Mouse (Mus musculus): ENCODE data around the gene Arhgef12. TPM values are rescaled to one million over a fixed set of nuclear protein-coding genes. Genes with fewer than 3 reads are reported as not detected.

Arhgef12 gene
- polyA plus RNA-seq, 1 experiment, result 2.4 TPM

DNA sequence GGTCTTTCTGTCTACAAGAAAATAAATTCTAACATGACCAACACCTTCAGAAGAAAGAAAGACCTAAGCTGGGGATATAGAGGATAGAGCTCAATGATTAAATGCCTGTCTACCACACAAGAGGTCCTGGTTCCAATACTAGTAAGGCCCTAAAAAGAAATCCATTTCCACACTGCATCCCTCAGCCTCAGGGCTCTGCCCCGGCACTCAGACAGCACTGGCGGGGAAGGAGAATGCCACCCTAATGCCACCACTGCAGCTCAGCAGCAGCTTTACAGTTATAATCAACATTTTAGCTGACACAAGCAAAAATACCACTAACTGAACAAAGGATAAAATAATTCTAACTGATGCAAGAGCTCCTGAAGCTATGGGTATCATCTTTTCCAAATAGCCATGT lies 36.9 kb downstream of the Arhgef12 start:
- TF ChIP-seq FLI1 (IDR thresholded peaks at IDR 0.05; ENCODE audit: low read length), result no peak
- no peak for TF ChIP-seq GATA1 (IDR thresholded peaks at IDR 0.05; ENCODE audit: borderline replicate concordance, low read length)
- no peaks in the 10 kb centered on the region for H3K36me3 ChIP-seq (replicated peaks; ENCODE audit: low read length)
- H3K4me1 ChIP-seq, result peaks cover 13% of the 10 kb centered on the region; the same call in 1 of the 2 replicates
- H3K9me3 ChIP-seq, result no peaks in the 10 kb centered on the region
- peaks cover 6% of the 10 kb centered on the region for H3K27me3 ChIP-seq (replicated peaks)
- no peak overlapping the region for H3K4me3 ChIP-seq (replicated peaks)

DNA sequence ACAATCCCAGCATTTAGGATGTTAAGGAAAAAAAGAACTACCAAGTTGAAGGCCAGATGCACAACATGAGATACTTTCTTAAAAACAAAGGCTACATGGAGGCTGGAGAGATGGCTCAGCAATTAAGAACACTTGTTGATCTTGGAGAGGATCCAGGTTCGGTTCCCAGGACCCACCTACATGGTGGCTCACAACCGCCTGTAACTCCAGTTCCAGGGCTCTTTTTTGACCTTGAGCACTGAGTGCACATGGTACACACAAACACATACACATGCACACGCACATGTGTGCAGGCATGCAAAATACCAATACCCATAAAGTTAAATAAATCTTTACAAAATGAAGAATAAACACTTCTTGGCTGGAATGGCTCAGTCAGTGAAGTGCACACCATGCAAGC lies 39.1 kb downstream of the Arhgef12 start:
- H3K4me1 ChIP-seq, result peaks cover 6% of the 10 kb centered on the region; the same call in 1 of the 2 replicates
- TF ChIP-seq GATA1 (IDR thresholded peaks at IDR 0.05; ENCODE audit: borderline replicate concordance, low read length) (no peak), FLI1 (IDR thresholded peaks at IDR 0.05; ENCODE audit: low read length) (no peak)
- no peak overlapping the region for H3K4me3 ChIP-seq (replicated peaks)
- no peaks in the 10 kb centered on the region for H3K9me3 ChIP-seq
- H3K36me3 ChIP-seq (replicated peaks; ENCODE audit: low read length), result no peaks in the 10 kb centered on the region
- peaks cover 2% of the 10 kb centered on the region for H3K27me3 ChIP-seq (replicated peaks)

DNA sequence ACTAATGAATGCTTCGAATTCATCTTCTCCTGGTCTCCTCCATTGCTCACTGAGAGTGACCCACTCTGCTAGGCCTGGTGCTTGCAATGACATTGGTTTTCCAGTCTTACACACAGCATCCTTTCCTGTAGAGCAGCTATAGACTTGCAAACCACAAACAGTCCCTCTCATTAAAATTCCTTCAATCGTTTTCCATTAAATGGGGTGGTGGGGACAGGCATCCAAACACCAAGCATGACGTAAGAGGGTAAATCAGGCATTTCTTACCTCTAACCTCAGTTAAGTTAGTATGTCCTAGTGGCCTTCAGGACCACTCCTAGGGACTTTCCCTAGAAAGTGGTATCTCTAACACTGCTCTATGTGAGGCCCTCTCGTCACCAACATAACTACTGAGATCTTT lies 41.8 kb downstream of the Arhgef12 start:
- Histone ChIP-seq H3K4me3 (replicated peaks) (no peak overlapping the region), H3K9me3 (no peaks in the 10 kb centered on the region), H3K27me3 (replicated peaks) (peaks cover 2% of the 10 kb centered on the region), H3K4me1 (peaks cover 3% of the 10 kb centered on the region; the same call in 1 of the 2 replicates), H3K36me3 (replicated peaks; ENCODE audit: low read length) (no peaks in the 10 kb centered on the region)
- TF ChIP-seq FLI1 (IDR thresholded peaks at IDR 0.05; ENCODE audit: low read length) (no peak), GATA1 (IDR thresholded peaks at IDR 0.05; ENCODE audit: borderline replicate concordance, low read length) (no peak)

DNA sequence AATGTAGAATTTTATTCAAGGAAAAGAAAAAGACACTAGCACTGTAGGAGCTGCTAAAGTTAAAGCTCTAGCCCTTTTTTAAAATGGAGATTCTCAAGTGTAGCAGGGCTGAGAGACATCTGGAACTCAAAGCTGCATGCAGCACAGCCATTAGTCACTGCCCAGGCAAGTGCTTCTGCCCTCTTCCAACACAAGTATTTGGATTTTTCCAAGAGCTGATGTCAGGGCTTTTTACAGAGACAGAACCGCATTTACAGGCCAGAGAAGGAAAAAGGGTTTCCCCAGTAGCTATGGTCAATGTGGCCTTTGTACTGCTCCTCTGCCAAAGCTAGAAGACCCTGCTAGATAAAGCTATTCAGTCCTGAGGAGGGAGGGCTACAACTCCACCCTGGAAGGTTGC lies 45.5 kb downstream of the Arhgef12 start:
- TF ChIP-seq GATA1 (IDR thresholded peaks at IDR 0.05; ENCODE audit: borderline replicate concordance, low read length), result no peak
- TF ChIP-seq FLI1 (IDR thresholded peaks at IDR 0.05; ENCODE audit: low read length), result no peak
- H3K4me3 ChIP-seq (replicated peaks), result no peak overlapping the region
- no peaks in the 10 kb centered on the region for H3K9me3 ChIP-seq
- peaks cover 3% of the 10 kb centered on the region; the same call in 1 of the 2 replicates for H3K4me1 ChIP-seq
- no peaks in the 10 kb centered on the region for H3K27me3 ChIP-seq (replicated peaks)
- no peaks in the 10 kb centered on the region for H3K36me3 ChIP-seq (replicated peaks; ENCODE audit: low read length)

DNA sequence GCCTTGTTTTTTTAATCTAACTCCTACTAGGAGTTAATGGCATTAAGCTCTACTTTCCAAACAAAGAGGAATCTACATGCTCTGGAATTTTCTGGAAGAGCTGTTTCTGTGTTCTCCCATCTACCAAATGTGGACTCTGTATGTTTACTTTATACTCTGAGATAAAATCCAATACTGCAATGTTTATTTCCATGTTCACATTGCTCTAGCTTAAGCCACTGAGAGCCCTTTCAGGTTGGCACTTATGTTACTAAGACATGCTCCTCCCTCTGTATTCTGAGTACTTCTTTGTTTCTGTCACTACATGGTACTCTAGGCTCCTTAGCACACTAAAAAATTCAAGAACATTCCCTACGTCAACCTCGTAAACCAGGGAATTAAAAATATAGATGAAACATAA lies 56.6 kb downstream of the Arhgef12 start:
- H3K9me3 ChIP-seq, result peaks cover 4% of the 10 kb centered on the region; the same call in 1 of the 2 replicates
- TF ChIP-seq FLI1 (IDR thresholded peaks at IDR 0.05; ENCODE audit: low read length) (no peak), GATA1 (IDR thresholded peaks at IDR 0.05; ENCODE audit: borderline replicate concordance, low read length) (no peak)
- H3K27me3 ChIP-seq (replicated peaks), result no peaks in the 10 kb centered on the region
- peaks cover 10% of the 10 kb centered on the region for H3K4me1 ChIP-seq
- H3K36me3 ChIP-seq (replicated peaks; ENCODE audit: low read length), result no peaks in the 10 kb centered on the region
- H3K4me3 ChIP-seq (replicated peaks), result no peak overlapping the region

DNA sequence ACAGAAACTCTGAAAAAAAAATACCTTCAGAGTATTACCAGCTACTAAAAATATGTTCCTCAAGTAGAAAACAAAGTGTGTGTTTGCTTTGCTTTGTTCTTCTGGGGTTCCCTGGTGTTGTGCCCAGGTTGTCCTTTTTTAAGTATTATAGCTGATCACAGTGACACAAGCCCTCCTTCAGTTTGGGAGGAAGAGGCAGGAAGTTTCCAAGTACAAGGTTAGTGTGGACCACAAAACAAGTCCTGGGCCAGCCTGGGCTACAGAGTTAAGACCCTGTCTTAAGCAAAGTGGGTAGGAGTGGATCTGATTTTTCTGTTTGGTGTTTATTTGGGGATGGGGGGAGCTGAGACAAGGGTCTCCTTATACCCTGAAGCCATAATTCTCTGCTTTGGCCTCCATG lies 62.6 kb downstream of the Arhgef12 start:
- TF ChIP-seq FLI1 (IDR thresholded peaks at IDR 0.05; ENCODE audit: low read length), result no peak
- TF ChIP-seq GATA1 (IDR thresholded peaks at IDR 0.05; ENCODE audit: borderline replicate concordance, low read length), result no peak
- Histone ChIP-seq H3K4me3 (replicated peaks) (no peak overlapping the region), H3K36me3 (replicated peaks; ENCODE audit: low read length) (peaks cover 5% of the 10 kb centered on the region), H3K9me3 (no peaks in the 10 kb centered on the region), H3K4me1 (peaks cover 8% of the 10 kb centered on the region), H3K27me3 (replicated peaks) (no peaks in the 10 kb centered on the region)

DNA sequence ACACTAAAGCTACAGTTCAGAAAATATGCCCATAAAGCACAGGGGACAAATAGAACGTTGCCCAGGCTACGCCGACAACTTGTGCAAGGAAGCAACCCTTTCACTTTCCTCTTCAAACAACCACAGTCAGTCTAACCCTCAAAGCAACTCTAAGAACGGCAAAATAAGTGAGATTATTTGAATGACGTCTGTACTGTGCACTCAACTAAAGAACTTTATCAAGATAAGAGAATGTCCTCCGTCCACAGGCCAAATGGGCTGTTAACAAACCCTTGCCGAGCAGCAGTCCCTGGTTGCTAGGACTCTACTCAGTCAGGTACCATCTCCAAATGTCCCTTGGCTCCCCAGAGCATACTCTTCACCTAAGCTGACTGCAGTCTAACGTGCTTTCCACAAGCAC lies 68.6 kb downstream of the Arhgef12 start:
- Histone ChIP-seq H3K27me3 (replicated peaks) (no peaks in the 10 kb centered on the region), H3K9me3 (no peaks in the 10 kb centered on the region), H3K4me1 (peaks cover 20% of the 10 kb centered on the region), H3K36me3 (replicated peaks; ENCODE audit: low read length) (peaks cover 5% of the 10 kb centered on the region), H3K4me3 (replicated peaks) (no peak overlapping the region)
- TF ChIP-seq FLI1 (IDR thresholded peaks at IDR 0.05; ENCODE audit: low read length) (no peak), GATA1 (IDR thresholded peaks at IDR 0.05; ENCODE audit: borderline replicate concordance, low read length) (no peak)

DNA sequence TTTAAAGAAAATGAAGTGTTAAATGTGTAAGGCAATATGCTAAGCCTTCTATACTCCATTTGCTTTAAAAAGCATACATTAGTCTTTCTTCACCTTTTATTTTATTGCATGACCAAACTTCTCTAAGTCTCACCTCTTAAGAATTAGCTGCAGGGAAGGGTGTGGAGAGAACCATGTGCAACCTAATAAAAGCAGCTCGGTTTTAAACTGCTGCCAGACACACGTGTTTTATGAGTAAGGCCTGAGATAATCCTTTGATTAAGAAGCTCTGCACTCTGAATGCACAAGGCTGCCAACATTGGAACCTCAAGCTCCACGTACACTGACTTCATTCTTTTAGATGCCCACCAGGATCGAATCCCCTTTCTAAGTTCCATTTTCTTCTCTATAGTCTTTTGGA lies 71.8 kb downstream of the Arhgef12 start:
- Histone ChIP-seq H3K36me3 (replicated peaks; ENCODE audit: low read length) (peaks cover under 1% of the 10 kb centered on the region), H3K9me3 (no peaks in the 10 kb centered on the region), H3K4me1 (peaks cover 19% of the 10 kb centered on the region), H3K27me3 (replicated peaks) (no peaks in the 10 kb centered on the region), H3K4me3 (replicated peaks) (no peak overlapping the region)
- TF ChIP-seq FLI1 (IDR thresholded peaks at IDR 0.05; ENCODE audit: low read length) (no peak), GATA1 (IDR thresholded peaks at IDR 0.05; ENCODE audit: borderline replicate concordance, low read length) (no peak)

DNA sequence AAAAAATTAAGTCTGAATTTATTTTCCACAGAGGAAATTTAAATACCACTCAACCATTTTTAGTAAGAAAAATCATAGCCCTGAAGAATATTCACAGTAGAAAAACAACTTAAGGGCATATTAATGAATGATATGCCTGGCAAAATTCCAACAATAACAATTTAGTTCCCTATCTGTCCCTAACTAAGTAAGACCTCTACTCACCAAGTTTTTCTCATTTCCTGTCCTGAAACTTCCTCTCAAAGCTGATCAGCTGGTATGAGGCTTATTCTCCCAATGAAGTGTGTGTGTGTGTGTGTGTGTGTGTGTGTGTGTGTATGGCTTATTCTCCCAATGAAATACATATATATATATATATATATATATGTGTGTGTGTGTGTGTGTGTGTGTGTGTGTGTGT lies 72.8 kb downstream of the Arhgef12 start:
- no peak overlapping the region for H3K4me3 ChIP-seq (replicated peaks)
- peaks cover 17% of the 10 kb centered on the region for H3K4me1 ChIP-seq
- H3K27me3 ChIP-seq (replicated peaks), result no peaks in the 10 kb centered on the region
- TF ChIP-seq GATA1 (IDR thresholded peaks at IDR 0.05; ENCODE audit: borderline replicate concordance, low read length) (no peak), FLI1 (IDR thresholded peaks at IDR 0.05; ENCODE audit: low read length) (no peak)
- H3K9me3 ChIP-seq, result no peaks in the 10 kb centered on the region
- H3K36me3 ChIP-seq (replicated peaks; ENCODE audit: low read length), result no peaks in the 10 kb centered on the region

DNA sequence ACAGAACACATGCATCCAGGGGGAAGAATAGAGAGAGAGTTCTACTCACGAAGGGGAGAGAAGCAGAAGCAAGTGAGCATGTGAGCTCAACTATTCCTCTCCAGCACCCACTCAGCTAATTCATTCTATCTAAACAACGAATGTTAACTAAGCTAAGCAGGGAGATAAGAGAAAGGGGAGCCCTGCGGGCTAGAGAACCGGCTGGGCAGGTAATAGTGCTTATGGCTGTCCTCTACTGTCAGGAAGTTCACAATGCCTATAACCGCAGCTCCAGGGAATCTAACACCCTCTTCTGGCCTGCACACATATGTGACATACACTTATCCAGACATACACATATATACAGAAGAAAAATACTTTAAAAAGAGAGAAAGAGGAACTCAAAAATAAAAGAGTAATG lies 79.3 kb downstream of the Arhgef12 start:
- Histone ChIP-seq H3K9me3 (no peaks in the 10 kb centered on the region), H3K27me3 (replicated peaks) (no peaks in the 10 kb centered on the region), H3K36me3 (replicated peaks; ENCODE audit: low read length) (peaks cover 8% of the 10 kb centered on the region), H3K4me3 (replicated peaks) (no peak overlapping the region), H3K4me1 (no peaks in the 10 kb centered on the region)
- TF ChIP-seq GATA1 (IDR thresholded peaks at IDR 0.05; ENCODE audit: borderline replicate concordance, low read length) (no peak), FLI1 (IDR thresholded peaks at IDR 0.05; ENCODE audit: low read length) (no peak)

Data from megakaryocyte, embryonic 14.5 days (primary cell).